Mouse (Mus musculus) testis, adult 2 months (tissue): ENCODE measurements at regions not wholly inside any gene's neighbourhood (a gene's known extent, or its start where the extent isn't known, plus 50 kb on each side); places are given as distances from the start of the nearest gene placed in this dataset.

Experiments
- H3K27ac ChIP-seq: fragments of 200-500 bp; 2 replicates; pipeline ENCODE4 v1.5.1; 2012; ENCODE audit warnings: low read depth, low read length; ENCODE audit not compliant: control insufficient read depth, insufficient read depth
- H3K27me3 ChIP-seq: fragments of 200-500 bp; 2 replicates; pipeline ENCODE4 v1.6.1; 2012; ENCODE audit warnings: mild to moderate bottlenecking, low read length, moderate library complexity; ENCODE audit not compliant: control insufficient read depth, insufficient read depth
- H3K36me3 ChIP-seq: fragments of 200-500 bp; 2 replicates; pipeline ENCODE4 v1.6.1; 2012; ENCODE audit warnings: mild to moderate bottlenecking, low read length; ENCODE audit not compliant: control insufficient read depth, insufficient read depth
- H3K4me1 ChIP-seq: fragments of 200-500 bp; 2 replicates; pipeline ENCODE4 v1.6.1; 2012; ENCODE audit warnings: low read length; ENCODE audit not compliant: control insufficient read depth, insufficient read depth
- H3K4me3 ChIP-seq: fragments of 200-500 bp; 2 replicates; pipeline ENCODE4 v1.5.1; 2012; ENCODE audit warnings: low read depth, mild to moderate bottlenecking, low read length, moderate library complexity, mixed read lengths; ENCODE audit not compliant: control insufficient read depth
- CTCF ChIP-seq: fragments of 200-500 bp; IDR thresholded peaks from 2 replicates; pipeline ENCODE4 v1.5.1; 2012; ENCODE audit warnings: low read depth, mild to moderate bottlenecking, inconsistent platforms, low read length, moderate library complexity; ENCODE audit not compliant: control insufficient read depth, insufficient read depth, insufficient replicate concordance
- POLR2A ChIP-seq: fragments of 200-500 bp; IDR thresholded peaks from 2 replicates; pipeline ENCODE4 v1.6.1; 2012; ENCODE audit warnings: low read depth, mild to moderate bottlenecking, inconsistent platforms, low read length, moderate library complexity; ENCODE audit not compliant: control insufficient read depth

GRCm38 (mm10) chr8:88845916-88846315, 149.1 kb downstream of the Cyld start:
- no peak for TF ChIP-seq CTCF
- Histone ChIP-seq H3K4me1 (no peaks in the 10 kb centered on the region), H3K36me3 (no peaks in the 10 kb centered on the region), H3K4me3 (no peak overlapping the region), H3K27ac (no peak overlapping the region), H3K27me3 (no peaks in the 10 kb centered on the region)

- Histone ChIP-seq H3K27ac (no peak overlapping the region), H3K4me3 (no peak overlapping the region), H3K36me3 (no peaks in the 10 kb centered on the region), H3K27me3 (no peaks in the 10 kb centered on the region), H3K4me1 (no peaks in the 10 kb centered on the region)
- TF ChIP-seq POLR2A (no peak), CTCF (no peak)
Measured at GRCm38 (mm10) chr8:88844370-88844769, 147.5 kb downstream of the Cyld start.

- no peak overlapping the region for H3K27ac ChIP-seq
- H3K4me3 ChIP-seq: no peak overlapping the region
- no peaks in the 10 kb centered on the region for H3K27me3 ChIP-seq
- no peaks in the 10 kb centered on the region for H3K4me1 ChIP-seq
- TF ChIP-seq POLR2A (no peak), CTCF (no peak)
- no peaks in the 10 kb centered on the region for H3K36me3 ChIP-seq
Measured at GRCm38 (mm10) chr8:88842451-88842850, 145.6 kb downstream of the Cyld start.

GRCm38 (mm10) chr8:88840096-88840495, 143.3 kb downstream of the Cyld start:
- TF ChIP-seq POLR2A (no peak), CTCF (no peak)
- H3K36me3 ChIP-seq: no peaks in the 10 kb centered on the region
- no peaks in the 10 kb centered on the region for H3K27me3 ChIP-seq
- no peak overlapping the region for H3K27ac ChIP-seq
- H3K4me3 ChIP-seq: no peak overlapping the region
- H3K4me1 ChIP-seq: no peaks in the 10 kb centered on the region

- no peak overlapping the region for H3K27ac ChIP-seq
- no peaks in the 10 kb centered on the region for H3K36me3 ChIP-seq
- no peaks in the 10 kb centered on the region for H3K4me1 ChIP-seq
- H3K27me3 ChIP-seq: no peaks in the 10 kb centered on the region
- no peak overlapping the region for H3K4me3 ChIP-seq
- TF ChIP-seq POLR2A: no peak
Measured at GRCm38 (mm10) chr8:88835756-88836291, 139.0 kb downstream of the Cyld start.

GRCm38 (mm10) chr8:88825816-88826215, 129.0 kb downstream of the Cyld start:
- no peak overlapping the region for H3K4me3 ChIP-seq
- no peaks in the 10 kb centered on the region for H3K4me1 ChIP-seq
- H3K36me3 ChIP-seq: no peaks in the 10 kb centered on the region
- TF ChIP-seq CTCF (no peak), POLR2A (no peak)
- H3K27me3 ChIP-seq: no peaks in the 10 kb centered on the region
- no peak overlapping the region for H3K27ac ChIP-seq

- no peaks in the 10 kb centered on the region for H3K4me1 ChIP-seq
- no peak overlapping the region for H3K4me3 ChIP-seq
- no peaks in the 10 kb centered on the region for H3K36me3 ChIP-seq
- TF ChIP-seq CTCF (no peak), POLR2A (no peak)
- H3K27ac ChIP-seq: no peak overlapping the region
- H3K27me3 ChIP-seq: no peaks in the 10 kb centered on the region
Measured at GRCm38 (mm10) chr8:88823931-88824330, 127.1 kb downstream of the Cyld start.

GRCm38 (mm10) chr8:88820275-88820850, 123.5 kb downstream of the Cyld start:
- Histone ChIP-seq H3K36me3 (no peaks in the 10 kb centered on the region), H3K27ac (no peak overlapping the region), H3K27me3 (no peaks in the 10 kb centered on the region), H3K4me3 (no peak overlapping the region), H3K4me1 (no peaks in the 10 kb centered on the region)
- TF ChIP-seq POLR2A (no peak), CTCF (no peak)
